Mouse (Mus musculus) olfactory bulb, adult 2 months (tissue): ENCODE data around the gene Trappc6a.
"Not testable (repeated sequence)": the region's sequence is repeated elsewhere in the genome, so short reads cannot be mapped to it uniquely, and the experiment has no call there.

Experiments
- CTCF ChIP-seq: fragments of 200-500 bp; IDR thresholded peaks from 2 replicates; pipeline ENCODE4 v1.5.1; 2012; ENCODE audit warnings: low read depth, mild to moderate bottlenecking, low read length, moderate library complexity; ENCODE audit not compliant: insufficient read depth
- POLR2A ChIP-seq: fragments of 200-500 bp; IDR thresholded peaks from 2 replicates; pipeline ENCODE4 v1.6.1; 2012; ENCODE audit warnings: mild to moderate bottlenecking, low read depth, low read length, moderate library complexity; ENCODE audit not compliant: insufficient read depth

DNA sequence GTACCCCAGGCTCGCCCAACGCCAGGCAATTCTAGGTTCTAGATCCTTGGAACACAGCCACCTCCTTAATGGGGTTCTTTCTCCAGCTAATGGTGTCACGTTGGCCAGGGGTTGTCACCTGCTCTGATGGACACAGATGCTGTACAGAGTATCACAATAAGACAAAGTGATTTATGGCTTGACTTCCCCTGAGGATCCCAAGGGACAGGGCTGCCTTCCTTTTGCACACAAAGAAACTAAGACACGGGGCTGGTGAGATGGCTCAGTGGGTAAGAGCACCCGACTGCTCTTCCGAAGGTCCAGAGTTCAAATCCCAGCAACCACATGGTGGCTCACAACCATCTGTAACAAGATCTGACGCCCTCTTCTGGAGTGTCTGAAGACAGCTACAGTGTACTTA lies 3.7 kb downstream of the Trappc6a start:
- TF ChIP-seq CTCF, POLR2A: not testable (repeated sequence)
